Mouse (Mus musculus) midbrain, embryonic 16.5 days (tissue): Measurements from ENCODE around the gene Slc12a3. TPM values are rescaled to one million over a fixed set of nuclear protein-coding genes. Genes with fewer than 3 reads are reported as not detected.

ENCODE experiments used
- ATAC-seq: fragments of 200-750 bp; cut with Nextera tagmentation; 2 replicates; pipeline ENCODE4 v1.8.0; 2017; ENCODE audit warnings: moderate TSS enrichment
- H3K27ac ChIP-seq: fragments of 300-500 bp; sonication (generic); 2 replicates; pipeline ENCODE4 v1.5.1; 2014; ENCODE audit warnings: mild to moderate bottlenecking, low read length, mixed read lengths
- H3K27me3 ChIP-seq: fragments of 300-500 bp; sonication (generic); 2 replicates; pipeline ENCODE4 v1.6.1; 2014; ENCODE audit warnings: low read depth, low read length, mixed read lengths; ENCODE audit not compliant: control insufficient read depth, insufficient read depth
- H3K36me3 ChIP-seq: fragments of 300-500 bp; sonication (generic); 2 replicates; pipeline ENCODE4 v1.6.1; 2014; ENCODE audit warnings: mild to moderate bottlenecking, low read length, moderate library complexity, mixed read lengths; ENCODE audit not compliant: control insufficient read depth, insufficient read depth
- H3K4me1 ChIP-seq: fragments of 300-500 bp; sonication (generic); 2 replicates; pipeline ENCODE4 v1.6.1; 2014; ENCODE audit warnings: mild to moderate bottlenecking, low read length, mixed read lengths; ENCODE audit not compliant: control insufficient read depth, insufficient read depth
- H3K4me2 ChIP-seq: fragments of 300-500 bp; sonication (generic); 2 replicates; pipeline ENCODE4 v1.6.1; 2014; ENCODE audit warnings: mild to moderate bottlenecking, low read length, mixed read lengths
- H3K4me3 ChIP-seq: fragments of 300-500 bp; sonication (generic); 2 replicates; pipeline ENCODE4 v1.5.1; 2014; ENCODE audit warnings: low read depth, mild to moderate bottlenecking, low read length, moderate library complexity, mixed read lengths
- H3K9ac ChIP-seq: fragments of 300-500 bp; sonication (generic); 2 replicates; pipeline ENCODE4 v1.6.1; 2014; ENCODE audit warnings: low read depth, low read length, mixed read lengths
- H3K9me3 ChIP-seq: fragments of 300-500 bp; sonication (generic); replicated peaks from 2 replicates; pipeline ENCODE4 v1.6.1; 2014; ENCODE audit warnings: mild to moderate bottlenecking, low read length, mixed read lengths; ENCODE audit not compliant: control insufficient read depth, poor library complexity, severe bottlenecking
- WGBS: fragments of 180-500 bp; shearing (Covaris S2); extraction: QIAGEN DNeasy Blood & Tissue Kit; methylation state at CpG from one replicate; pipeline ENCODE4 v1.1.7; 2014; 5-methylcytosine and 5-hydroxymethylcytosine counted together
- polyA plus RNA-seq: library from polyadenylated mRNA; unstranded; fragments of >200 nt; fragmentation: Nextera tagmentation; extraction: Ambion mirVana; gene quantifications from 2 replicates; pipeline ENCODE4 v1.2.1, GENCODE M21; 2015

The Slc12a3 gene
- polyA plus RNA-seq, 1 experiment from 2014 or later: not detected

DNA sequence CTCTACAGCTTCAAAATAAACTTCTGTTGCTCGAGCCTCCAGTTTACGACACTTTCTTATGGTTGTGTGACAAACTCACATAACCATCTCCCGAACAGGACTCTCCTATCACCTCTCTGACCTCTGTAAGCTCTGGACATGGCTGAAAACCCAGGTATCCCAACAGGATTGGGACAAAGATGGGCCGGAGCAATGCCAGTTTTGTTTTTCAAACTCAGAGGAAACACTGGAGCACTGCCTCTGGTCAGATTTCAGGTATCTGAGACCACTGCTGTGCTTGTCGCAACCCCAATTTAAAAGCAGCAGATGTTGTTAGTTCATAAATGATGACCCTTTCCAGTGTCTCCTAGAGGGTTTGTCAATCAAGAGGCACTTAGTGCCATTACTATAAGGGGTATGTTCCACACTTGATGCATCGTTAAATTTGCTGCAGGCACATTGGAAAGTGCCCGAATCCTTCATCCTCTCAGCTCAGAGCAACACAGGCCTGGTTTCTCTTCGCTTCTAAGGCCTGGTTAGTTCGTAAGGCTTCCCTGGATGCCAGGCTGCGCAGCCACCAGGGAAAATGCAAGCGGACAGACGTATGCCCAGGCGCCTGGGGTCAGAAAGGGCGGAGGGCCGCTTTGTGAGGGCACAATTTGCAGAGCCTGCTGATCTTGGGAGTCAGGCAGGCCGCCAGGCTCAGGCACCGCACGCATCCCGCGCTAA, 56.7 kb downstream of the Slc12a3 start:
- H3K36me3 ChIP-seq: peaks cover 10% of the 10 kb centered on the region
- H3K4me1 ChIP-seq: peaks cover 15% of the 10 kb centered on the region
- H3K4me2 ChIP-seq: peak overlapping the region; percentile 86
- peak; percentile 47; the same call in 1 of the 2 replicates for ATAC-seq
- no peaks in the 10 kb centered on the region for H3K9me3 ChIP-seq
- H3K9ac ChIP-seq: peak overlapping the region; percentile 98
- H3K27me3 ChIP-seq: no peaks in the 10 kb centered on the region
- peak overlapping the region; percentile 95 for H3K4me3 ChIP-seq
- H3K27ac ChIP-seq: peak overlapping the region; percentile 98
- WGBS: 25% methylated on average over 20 of the region's 20 CpGs

- Histone ChIP-seq H3K9ac (peak within 1 kb of the TSS; percentile 98), H3K4me3 (peak within 1 kb of the TSS; percentile 95), H3K4me2 (peak within 1 kb of the TSS; percentile 86), H3K27ac (peak within 1 kb of the TSS; percentile 98), H3K4me1 (peaks cover 15% of the 10 kb centered on the region), H3K27me3 (no peaks in the 10 kb centered on the region), H3K9me3 (no peaks in the 10 kb centered on the region), H3K36me3 (peaks cover 17% of the 10 kb centered on the region)
- peak; percentile 100 for ATAC-seq
- under 1% methylated on average over 65 of the region's 65 CpGs for WGBS
Observed at GRCm38 (mm10) chr8:94386214-94387026, 57.4 kb downstream of the Slc12a3 start, which contains the start of gene Herpud1. Gene Herpud1 (plus strand): TSS chr8:94386438.

DNA sequence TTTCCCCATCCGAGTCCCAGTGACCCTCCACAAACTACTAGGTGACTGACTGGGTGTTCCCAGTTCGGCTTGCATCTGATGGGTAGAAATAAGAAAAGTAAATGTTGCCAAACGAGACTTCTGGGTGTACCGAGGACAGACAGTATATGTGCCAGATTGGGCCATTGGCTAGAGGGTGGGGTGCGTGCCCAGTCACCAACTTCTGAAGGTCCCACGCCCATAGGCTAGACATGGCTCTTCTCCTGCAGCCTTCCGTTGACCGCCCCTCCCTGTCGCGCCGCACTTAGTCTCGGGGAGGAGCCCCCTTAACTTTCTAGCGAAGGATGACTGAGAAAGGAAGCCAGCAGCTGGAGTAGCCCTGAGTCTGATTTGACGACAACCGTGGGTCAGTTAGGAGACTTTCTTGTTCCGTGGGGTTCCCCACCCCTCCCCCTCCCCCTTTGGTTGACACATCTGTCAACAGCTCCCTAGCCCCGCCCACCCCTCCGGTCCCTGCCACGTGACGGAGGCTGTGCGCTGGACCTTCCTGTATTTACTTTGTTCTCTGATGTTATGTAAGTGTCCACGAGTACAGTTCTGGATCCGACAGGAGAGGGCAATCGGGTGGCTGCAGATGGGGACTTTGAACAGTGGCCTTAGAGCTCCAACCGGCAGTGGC, 58.2 kb downstream of the Slc12a3 start:
- Histone ChIP-seq H3K27ac (peak overlapping the region; percentile 98), H3K9ac (peak overlapping the region; percentile 98), H3K4me2 (peak overlapping the region; percentile 84), H3K27me3 (no peaks in the 10 kb centered on the region), H3K4me3 (peak overlapping the region; percentile 95), H3K9me3 (no peaks in the 10 kb centered on the region), H3K36me3 (peaks cover 25% of the 10 kb centered on the region), H3K4me1 (peaks cover 15% of the 10 kb centered on the region)
- WGBS: under 1% methylated on average over 25 of the region's 25 CpGs
- 0 out of 2 replicates have a peak, but pooled peaks have one; percentile 6 for ATAC-seq

- H3K9ac ChIP-seq: peak overlapping the region; percentile 98
- peak overlapping the region; percentile 84 for H3K4me2 ChIP-seq
- H3K4me1 ChIP-seq: peaks cover 15% of the 10 kb centered on the region
- no peak overlapping the region for H3K27ac ChIP-seq
- peaks cover 29% of the 10 kb centered on the region for H3K36me3 ChIP-seq
- H3K27me3 ChIP-seq: no peaks in the 10 kb centered on the region
- H3K9me3 ChIP-seq: no peaks in the 10 kb centered on the region
- no peak for ATAC-seq
- 33% methylated on average over 6 of the region's 6 CpGs for WGBS
- peak overlapping the region; percentile 95 for H3K4me3 ChIP-seq
Observed at GRCm38 (mm10) chr8:94387785-94388184, 58.8 kb downstream of the Slc12a3 start.

DNA sequence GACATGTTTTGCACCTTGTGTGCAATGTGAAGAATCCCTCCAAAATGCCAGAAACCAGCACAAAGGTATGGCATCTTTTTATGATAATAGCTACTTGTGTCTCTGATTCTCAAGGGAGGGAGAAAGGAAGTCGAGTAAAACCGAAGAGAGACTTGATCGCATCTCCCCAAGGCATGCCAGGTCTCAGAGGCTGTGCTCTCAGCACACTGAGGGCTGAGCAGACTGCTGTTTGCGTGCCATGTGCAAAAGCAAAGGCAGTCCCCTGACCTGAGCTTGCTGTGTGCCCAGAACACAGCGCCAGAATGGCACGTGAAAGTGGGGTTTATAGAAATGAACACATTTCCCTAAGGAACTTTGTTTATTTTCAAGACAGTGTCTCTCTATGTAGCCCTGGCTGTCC, 60.5 kb downstream of the Slc12a3 start:
- Histone ChIP-seq H3K4me3 (no peak overlapping the region), H3K4me2 (no peak overlapping the region), H3K27ac (no peak overlapping the region), H3K9ac (no peak overlapping the region), H3K36me3 (peaks cover 40% of the 10 kb centered on the region), H3K4me1 (peaks cover 15% of the 10 kb centered on the region), H3K9me3 (no peaks in the 10 kb centered on the region), H3K27me3 (no peaks in the 10 kb centered on the region)
- ATAC-seq: no peak
- 92% methylated on average over 6 of the region's 6 CpGs for WGBS

GRCm38 (mm10) chr8:94390429-94390828, 61.4 kb downstream of the Slc12a3 start:
- Histone ChIP-seq H3K36me3 (peaks cover 46% of the 10 kb centered on the region), H3K27ac (no peak overlapping the region), H3K9ac (no peak overlapping the region), H3K4me2 (no peak overlapping the region), H3K4me1 (peaks cover 15% of the 10 kb centered on the region), H3K4me3 (no peak overlapping the region), H3K27me3 (no peaks in the 10 kb centered on the region), H3K9me3 (no peaks in the 10 kb centered on the region)
- WGBS: 95% methylated on average over 6 of the region's 6 CpGs
- ATAC-seq: no peak

GRCm38 (mm10) chr8:94390910-94391309, 61.9 kb downstream of the Slc12a3 start:
- Histone ChIP-seq H3K4me3 (no peak overlapping the region), H3K27me3 (no peaks in the 10 kb centered on the region), H3K36me3 (peaks cover 46% of the 10 kb centered on the region), H3K4me1 (peaks cover 13% of the 10 kb centered on the region), H3K27ac (no peak overlapping the region), H3K4me2 (no peak overlapping the region), H3K9me3 (no peaks in the 10 kb centered on the region), H3K9ac (no peak overlapping the region)
- 96% methylated on average over 8 of the region's 8 CpGs for WGBS
- no peak for ATAC-seq

DNA sequence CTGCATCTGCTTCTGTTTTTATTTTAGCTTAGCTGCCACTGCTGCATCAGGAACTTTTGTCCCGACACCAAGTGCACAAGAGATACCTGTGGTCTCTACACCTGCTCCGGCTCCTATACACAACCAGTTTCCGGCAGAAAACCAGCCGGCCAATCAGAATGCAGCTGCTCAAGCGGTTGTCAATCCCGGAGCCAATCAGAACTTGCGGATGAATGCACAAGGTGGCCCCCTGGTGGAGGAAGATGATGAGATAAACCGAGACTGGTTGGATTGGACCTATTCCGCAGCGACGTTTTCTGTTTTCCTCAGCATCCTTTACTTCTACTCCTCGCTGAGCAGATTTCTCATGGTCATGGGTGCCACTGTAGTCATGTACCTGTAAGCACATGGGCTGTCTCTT, 63.1 kb downstream of the Slc12a3 start:
- H3K9me3 ChIP-seq: no peaks in the 10 kb centered on the region
- peaks cover 46% of the 10 kb centered on the region for H3K36me3 ChIP-seq
- H3K4me1 ChIP-seq: peaks cover 13% of the 10 kb centered on the region
- H3K27me3 ChIP-seq: no peaks in the 10 kb centered on the region
- H3K4me3 ChIP-seq: no peak overlapping the region
- WGBS: 83% methylated on average over 12 of the region's 12 CpGs
- H3K4me2 ChIP-seq: no peak overlapping the region
- H3K9ac ChIP-seq: no peak overlapping the region
- ATAC-seq: no peak
- no peak overlapping the region for H3K27ac ChIP-seq
